Mouse (Mus musculus) neural tube, embryonic 12.5 days (tissue): ENCODE measurements around the gene Rbbp8nl. TPM values are rescaled to one million over a fixed set of nuclear protein-coding genes. Genes with fewer than 3 reads are reported as not detected.
A peak's percentile ranks its signal among the peaks of the same experiment; 100 is the strongest.
"Not testable (repeated sequence)": the region's sequence is repeated elsewhere in the genome, so short reads cannot be mapped to it uniquely, and the experiment has no call there.

Experiments
- ATAC-seq: fragments of 200-750 bp; cut with Nextera tagmentation; 2 replicates; pipeline ENCODE4 v1.8.0; 2017; ENCODE audit warnings: low read depth, mild to moderate bottlenecking, moderate TSS enrichment, moderate library complexity; ENCODE audit not compliant: low FRiP score
- H3K27ac ChIP-seq: fragments of 300-500 bp; sonication (generic); 2 replicates; pipeline ENCODE4 v1.5.1; 2016
- H3K27me3 ChIP-seq: fragments of 300-500 bp; sonication (generic); replicated peaks from 2 replicates; pipeline ENCODE4 v1.6.1; 2016; ENCODE audit warnings: mild to moderate bottlenecking
- H3K36me3 ChIP-seq: fragments of 300-500 bp; sonication (generic); 2 replicates; pipeline ENCODE4 v1.6.1; 2016; ENCODE audit warnings: mild to moderate bottlenecking
- H3K4me1 ChIP-seq: fragments of 300-500 bp; sonication (generic); 2 replicates; pipeline ENCODE4 v1.6.1; 2016
- H3K4me2 ChIP-seq: fragments of 300-500 bp; sonication (generic); replicated peaks from 2 replicates; pipeline ENCODE4 v1.6.1; 2016; ENCODE audit warnings: mild to moderate bottlenecking
- H3K4me3 ChIP-seq: fragments of 300-500 bp; sonication (generic); 2 replicates; pipeline ENCODE4 v1.5.1; 2016
- H3K9ac ChIP-seq: fragments of 300-500 bp; sonication (generic); 2 replicates; pipeline ENCODE4 v1.6.1; 2016; ENCODE audit warnings: mild to moderate bottlenecking
- H3K9me3 ChIP-seq: fragments of 300-500 bp; sonication (generic); 2 replicates; pipeline ENCODE4 v1.6.1; 2016; ENCODE audit warnings: mild to moderate bottlenecking
- whole genome bisulfite sequencing: fragments of 180-500 bp; shearing (Covaris S2); methylation state at CpG from one replicate; pipeline ENCODE4 v1.1.7; 2016; 5-methylcytosine and 5-hydroxymethylcytosine counted together
- polyA plus RNA-seq: library from polyadenylated mRNA; unstranded; fragments of >200 nt; fragmentation: Nextera tagmentation; extraction: Ambion mirVana; gene quantifications from 2 replicates; pipeline ENCODE4 v1.2.1, GENCODE M21; 2016

Gene Rbbp8nl
- polyA plus RNA-seq, 1 experiment from 2014 or later = 0.13 TPM

DNA sequence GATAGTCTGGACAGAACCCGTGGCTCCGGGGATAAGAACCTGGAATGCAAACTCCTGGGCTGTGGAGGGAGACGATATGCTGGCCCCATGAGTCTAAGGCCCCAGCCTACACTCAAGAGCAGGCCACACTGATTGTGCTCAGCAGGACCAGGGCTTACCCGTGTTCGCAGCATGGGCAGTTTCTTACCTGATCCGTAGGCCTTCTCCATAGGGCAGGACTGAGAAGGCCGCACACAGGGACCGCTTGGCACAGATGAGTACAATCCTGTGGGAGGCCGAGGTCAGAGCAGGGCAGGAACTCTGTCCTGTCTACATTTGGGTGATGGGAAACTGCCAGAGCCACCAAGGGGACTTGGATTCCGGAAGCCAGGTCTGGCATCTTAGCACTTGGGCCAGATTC lies 26.8 kb downstream of the Rbbp8nl start:
- no peak overlapping the region for H3K27ac ChIP-seq

DNA sequence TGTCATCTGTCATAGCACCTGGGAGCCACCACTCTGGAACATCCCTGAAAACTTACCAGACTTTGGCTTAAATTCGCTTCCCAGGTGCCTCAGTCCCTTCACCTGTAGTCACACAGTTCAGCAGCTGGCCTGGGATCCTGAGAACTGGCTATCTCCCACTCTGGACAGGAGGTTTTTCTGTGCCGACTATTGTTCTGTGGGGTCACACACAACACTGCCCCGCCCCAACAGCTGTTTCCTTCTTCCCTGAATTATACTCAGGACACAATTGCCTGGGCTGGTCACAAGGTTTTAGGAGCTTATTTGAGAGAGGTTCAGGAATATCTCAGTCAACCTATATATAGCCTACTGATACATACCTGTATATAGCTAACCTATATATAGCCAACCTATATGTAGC lies 27.2 kb downstream of the Rbbp8nl start:
- Histone ChIP-seq H3K36me3 (peaks cover 67% of the 10 kb centered on the region), H3K4me2 (no peak overlapping the region)

More for the DNA sequence above, 26.8 kb downstream of the Rbbp8nl start:
- no peak for ATAC-seq
- H3K4me1 ChIP-seq = peaks cover 7% of the 10 kb centered on the region; the same call in 1 of the 2 replicates
- WGBS = 90% methylated on average over 10 of the region's 10 CpGs
- H3K9ac ChIP-seq = no peak overlapping the region
- H3K36me3 ChIP-seq = peaks cover 69% of the 10 kb centered on the region
- no peak overlapping the region for H3K4me3 ChIP-seq
- H3K9me3 ChIP-seq = no peaks in the 10 kb centered on the region
- H3K27me3 ChIP-seq = no peaks in the 10 kb centered on the region
- no peak overlapping the region for H3K4me2 ChIP-seq

DNA sequence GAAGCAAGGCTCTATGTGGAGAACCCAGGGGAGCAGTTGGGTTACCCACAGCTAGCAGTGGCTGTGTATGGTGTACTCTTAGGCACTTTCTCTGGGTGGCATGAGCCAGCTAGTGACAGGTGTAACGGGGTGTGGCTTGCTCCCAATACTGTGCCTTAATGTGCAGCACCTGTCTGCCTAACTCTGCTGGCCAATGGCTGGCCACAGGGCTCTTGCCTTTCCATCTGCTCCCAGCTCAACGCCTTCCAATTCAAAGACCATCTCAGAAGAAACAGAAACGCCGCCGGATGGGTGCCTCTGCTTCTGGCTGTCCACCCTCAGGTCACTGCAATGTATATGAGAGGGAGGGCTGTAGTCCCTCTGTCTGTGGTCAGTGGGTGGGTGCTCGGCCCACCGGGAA lies 27.8 kb downstream of the Rbbp8nl start:
- no peak overlapping the region for H3K9ac ChIP-seq
- H3K27ac ChIP-seq = no peak overlapping the region
- no peaks in the 10 kb centered on the region for H3K27me3 ChIP-seq
- WGBS = 94% methylated on average over 7 of the region's 7 CpGs
- peaks cover 9% of the 10 kb centered on the region; the same call in 1 of the 2 replicates for H3K4me1 ChIP-seq
- H3K4me3 ChIP-seq = no peak overlapping the region
- H3K4me2 ChIP-seq = no peak overlapping the region
- no peak for ATAC-seq
- H3K9me3 ChIP-seq = no peaks in the 10 kb centered on the region
- peaks cover 61% of the 10 kb centered on the region for H3K36me3 ChIP-seq

More for the DNA sequence above, 27.2 kb downstream of the Rbbp8nl start:
- no peak overlapping the region for H3K9ac ChIP-seq
- ATAC-seq = no peak
- no peak overlapping the region for H3K27ac ChIP-seq
- H3K4me1 ChIP-seq = peaks cover 9% of the 10 kb centered on the region; the same call in 1 of the 2 replicates
- WGBS = 79% methylated on average over 3 of the region's 3 CpGs
- H3K27me3 ChIP-seq = no peaks in the 10 kb centered on the region
- no peaks in the 10 kb centered on the region for H3K9me3 ChIP-seq
- H3K4me3 ChIP-seq = no peak overlapping the region

- Histone ChIP-seq H3K36me3 (peaks cover 54% of the 10 kb centered on the region), H3K27me3 (no peaks in the 10 kb centered on the region)
- WGBS = 72% methylated on average over 8 of the region's 8 CpGs
These were observed 28.8 kb downstream of the Rbbp8nl start for GRCm38 (mm10) chr2:180260610-180261480.

DNA sequence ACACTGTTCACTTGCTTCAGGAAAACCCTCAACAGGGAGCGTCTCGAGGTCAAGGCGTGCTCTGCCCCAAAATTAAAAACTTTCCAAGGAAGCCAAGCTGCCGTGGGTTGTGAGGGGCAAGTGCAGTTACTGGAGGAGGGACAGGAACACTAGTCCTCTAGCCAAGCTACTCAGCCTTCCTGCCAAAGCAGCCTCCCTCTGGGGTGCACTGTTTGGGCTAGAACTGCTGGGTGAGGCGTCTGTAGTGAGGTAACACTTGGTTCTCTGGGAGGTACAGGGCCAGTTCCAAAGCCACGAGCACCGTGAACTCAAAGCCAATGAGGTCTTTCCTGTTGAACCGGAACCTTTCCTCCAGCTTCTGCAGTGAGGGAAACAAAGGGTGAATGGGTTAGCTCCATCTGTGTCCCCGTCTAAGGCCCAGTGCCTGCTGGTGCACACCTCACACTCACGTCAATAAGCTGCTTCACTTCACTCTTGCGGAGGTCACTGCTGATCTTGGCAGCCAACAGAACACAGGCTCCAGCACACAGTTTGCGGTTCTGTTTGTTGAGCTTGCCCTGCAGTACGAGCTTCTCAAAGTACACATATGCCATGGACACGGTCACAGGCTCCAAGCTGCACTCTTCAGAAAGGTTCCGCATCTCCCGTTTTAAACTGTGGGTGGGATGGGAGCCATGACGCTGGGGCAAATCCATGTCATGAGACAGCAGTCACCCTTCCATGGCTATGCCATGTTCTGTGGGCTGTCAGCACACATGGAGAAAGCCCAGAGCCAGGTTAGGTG lies 29.7 kb downstream of the Rbbp8nl start:
- H3K36me3 ChIP-seq = peaks cover 54% of the 10 kb centered on the region
- 76% methylated on average over 17 of the region's 17 CpGs for WGBS
- H3K4me3 ChIP-seq, H3K9ac ChIP-seq, H3K9me3 ChIP-seq, H3K4me2 ChIP-seq, H3K27ac ChIP-seq, ATAC-seq, H3K27me3 ChIP-seq: not testable (repeated sequence)
- peaks cover 17% of the 10 kb centered on the region for H3K4me1 ChIP-seq

More at GRCm38 (mm10) chr2:180260610-180261480, 28.8 kb downstream of the Rbbp8nl start:
- H3K4me2 ChIP-seq = no peak overlapping the region
- no peaks in the 10 kb centered on the region for H3K9me3 ChIP-seq
- peaks cover 16% of the 10 kb centered on the region for H3K4me1 ChIP-seq
- H3K27ac ChIP-seq = no peak overlapping the region
- H3K4me3 ChIP-seq = no peak overlapping the region
- H3K9ac ChIP-seq = no peak overlapping the region
- ATAC-seq = no peak

- peaks cover 17% of the 10 kb centered on the region for H3K4me1 ChIP-seq
- H3K27ac ChIP-seq, ATAC-seq, H3K27me3 ChIP-seq, H3K9ac ChIP-seq, H3K4me3 ChIP-seq, H3K4me2 ChIP-seq, H3K9me3 ChIP-seq: not testable (repeated sequence)
- WGBS = 81% methylated on average over 10 of the region's 10 CpGs
- H3K36me3 ChIP-seq = peaks cover 52% of the 10 kb centered on the region
These were observed 30.7 kb downstream of the Rbbp8nl start for GRCm38 (mm10) chr2:180258951-180259484.

- H3K4me3 ChIP-seq = peak overlapping the region; percentile 85
- no peaks in the 10 kb centered on the region for H3K9me3 ChIP-seq
- peaks cover 17% of the 10 kb centered on the region for H3K4me1 ChIP-seq
- 0 out of 2 replicates have a peak overlapping the region, but pooled peaks have one; percentile 33 for H3K27ac ChIP-seq
- ATAC-seq = no peak
- H3K4me2 ChIP-seq = peak overlapping the region; percentile 75
- no peaks in the 10 kb centered on the region for H3K27me3 ChIP-seq
- H3K36me3 ChIP-seq = peaks cover 44% of the 10 kb centered on the region
- H3K9ac ChIP-seq = peak overlapping the region; percentile 90
- WGBS = 54% methylated on average over 11 of the region's 11 CpGs
These were observed 31.5 kb downstream of the Rbbp8nl start for GRCm38 (mm10) chr2:180257963-180258865.

GRCm38 (mm10) chr2:180257001-180257521 lies 32.6 kb downstream of the Rbbp8nl start, which contains the start of gene Rps21:
Rps21 (plus strand) TSS chr2:180257377.
- Histone ChIP-seq H3K27me3 (no peaks in the 10 kb centered on the region), H3K36me3 (peaks cover 33% of the 10 kb centered on the region), H3K27ac (peak within 1 kb of the TSS; percentile 91), H3K9ac (peak within 1 kb of the TSS; percentile 90), H3K4me2 (peak within 1 kb of the TSS; percentile 75), H3K9me3 (no peaks in the 10 kb centered on the region), H3K4me1 (peaks cover 17% of the 10 kb centered on the region), H3K4me3 (peak within 1 kb of the TSS; percentile 85)
- WGBS = under 1% methylated on average over 38 of the region's 38 CpGs
- peak; percentile 95 for ATAC-seq

DNA sequence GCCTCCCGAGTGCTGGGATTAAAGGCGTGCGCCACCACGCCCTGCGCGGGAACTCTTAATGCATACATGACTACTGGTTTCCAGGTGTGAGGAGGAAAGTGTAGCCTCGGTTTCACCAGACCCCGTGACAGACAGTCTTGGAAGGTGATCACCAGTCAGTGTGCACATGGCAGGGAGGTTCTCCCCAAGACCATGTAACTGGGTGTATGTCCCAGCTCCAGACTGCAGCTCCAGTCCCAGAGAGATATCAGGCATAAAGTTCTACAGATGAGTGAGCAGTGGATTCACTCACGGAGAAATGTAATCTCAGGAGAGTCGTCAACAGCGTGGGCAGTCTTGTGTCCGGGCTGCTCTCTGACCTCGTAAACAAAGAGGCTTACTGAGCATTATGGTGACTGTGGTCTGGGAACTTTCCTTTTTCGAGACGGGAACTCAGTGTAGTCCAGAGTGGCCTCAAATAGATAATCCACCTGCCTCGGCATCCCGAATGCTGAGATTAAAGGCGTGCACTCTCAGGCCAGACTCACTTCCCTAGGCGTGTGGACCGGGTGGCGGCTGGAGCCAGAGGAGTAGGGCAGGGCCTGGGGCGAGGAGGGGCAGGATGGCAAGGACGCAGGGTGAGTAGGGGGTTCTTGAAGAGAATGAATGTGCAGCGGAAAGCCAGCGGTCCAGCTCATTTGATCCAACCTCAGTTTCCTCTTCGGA lies 33.2 kb downstream of the Rbbp8nl start:
- Histone ChIP-seq H3K9me3 (no peaks in the 10 kb centered on the region), H3K36me3 (peaks cover 27% of the 10 kb centered on the region), H3K9ac (peak overlapping the region; percentile 75), H3K4me3 (peak overlapping the region; percentile 85), H3K27ac (peak overlapping the region; percentile 91), H3K27me3 (no peaks in the 10 kb centered on the region), H3K4me2 (peak overlapping the region; percentile 75), H3K4me1 (peaks cover 17% of the 10 kb centered on the region)
- peak; percentile 74 for ATAC-seq
- whole genome bisulfite sequencing = 24% methylated on average over 26 of the region's 26 CpGs

DNA sequence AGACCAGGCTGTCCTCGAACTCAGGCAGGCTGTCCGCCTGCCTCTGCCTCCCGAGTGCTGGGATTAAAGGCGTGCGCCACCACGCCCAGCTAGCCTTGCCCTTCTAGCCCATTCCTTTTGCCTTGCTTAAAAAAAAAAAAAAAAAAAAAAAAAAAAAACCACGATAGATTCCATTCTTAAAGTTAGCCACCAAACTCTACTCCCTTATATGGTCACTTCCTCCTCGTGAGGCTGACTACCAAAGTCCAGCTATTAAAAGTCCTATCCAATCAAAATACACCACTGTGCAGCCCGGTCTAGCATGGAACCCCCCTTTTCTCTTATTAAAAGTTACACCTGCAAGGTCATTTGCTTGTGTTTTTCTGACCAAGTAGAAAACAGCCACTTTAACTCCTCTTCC lies 34.0 kb downstream of the Rbbp8nl start:
- Histone ChIP-seq H3K36me3 (peaks cover 20% of the 10 kb centered on the region), H3K9ac (no peak overlapping the region), H3K4me2 (peak overlapping the region; percentile 75), H3K27ac (no peak overlapping the region), H3K4me1 (peaks cover 17% of the 10 kb centered on the region), H3K4me3 (peak overlapping the region; percentile 85; the same call in 1 of the 2 replicates), H3K9me3 (no peaks in the 10 kb centered on the region), H3K27me3 (no peaks in the 10 kb centered on the region)
- 92% methylated on average over 9 of the region's 9 CpGs for WGBS
- ATAC-seq = no peak
